Mouse (Mus musculus) adrenal gland (tissue): Measurements from ENCODE around the gene Ctrc.

ENCODE experiments used
- intact Hi-C: fragments of 180-260 bp; cut with DNase I; formaldehyde crosslinking; loops from one replicate; pipeline ENCODE4 v1.15.1; 2025

Ctrc gene

GRCm38 (mm10) chr4:141867498-141867897 lies 21.3 kb upstream of the Ctrc start:
- intact Hi-C loops: no loop called here

- intact Hi-C loops: no loop called here
These were observed 20.9 kb upstream of the Ctrc start for GRCm38 (mm10) chr4:141866933-141867490.

GRCm38 (mm10) chr4:141865600-141865999 lies 19.4 kb upstream of the Ctrc start:
- intact Hi-C loops: no loop called here

- intact Hi-C loops: no loop called here
These were observed 18.8 kb upstream of the Ctrc start for GRCm38 (mm10) chr4:141865006-141865405.

- intact Hi-C loops: no loop called here
These were observed 18.3 kb upstream of the Ctrc start for GRCm38 (mm10) chr4:141864506-141864905.

GRCm38 (mm10) chr4:141863726-141864280 lies 17.6 kb upstream of the Ctrc start:
- intact Hi-C loops: no loop called here

GRCm38 (mm10) chr4:141862867-141863266 lies 16.7 kb upstream of the Ctrc start:
- intact Hi-C loops: no loop called here

GRCm38 (mm10) chr4:141861591-141862295 lies 15.6 kb upstream of the Ctrc start:
- intact Hi-C loops: no loop called here

- intact Hi-C loops: no loop called here
These were observed 14.2 kb upstream of the Ctrc start for GRCm38 (mm10) chr4:141860246-141860841.

GRCm38 (mm10) chr4:141859351-141859750 lies 13.2 kb upstream of the Ctrc start:
- intact Hi-C loops: loop anchor here (10.0 kb wide), 1 partner anchor 455 kb away; no protein-coding TSS in a partner anchor

GRCm38 (mm10) chr4:141858501-141858900 lies 12.3 kb upstream of the Ctrc start:
- intact Hi-C loops: loop anchor here (10.0 kb wide), 1 partner anchor 454 kb away; no protein-coding TSS in a partner anchor

GRCm38 (mm10) chr4:141857422-141857930 lies 11.3 kb upstream of the Ctrc start:
- intact Hi-C loops: loop anchor here (1.0 to 10.0 kb wide), 2 partner anchors 101 to 453 kb away; no protein-coding TSS in a partner anchor

GRCm38 (mm10) chr4:141853437-141853836 lies 7.3 kb upstream of the Ctrc start:
- intact Hi-C loops: loop anchor here (5.0 to 10.0 kb wide), 2 partner anchors 46 to 449 kb away; no protein-coding TSS in a partner anchor

GRCm38 (mm10) chr4:141834536-141835095 lies 11.5 kb downstream of the Ctrc start:
- intact Hi-C loops: no loop called here

GRCm38 (mm10) chr4:141833911-141834310 lies 12.2 kb downstream of the Ctrc start:
- intact Hi-C loops: no loop called here

- intact Hi-C loops: no loop called here
These were observed 14.8 kb downstream of the Ctrc start for GRCm38 (mm10) chr4:141831361-141831760.

GRCm38 (mm10) chr4:141830381-141830780 lies 15.8 kb downstream of the Ctrc start:
- intact Hi-C loops: no loop called here

GRCm38 (mm10) chr4:141828177-141828576 lies 18.0 kb downstream of the Ctrc start:
- intact Hi-C loops: no loop called here

- intact Hi-C loops: no loop called here
These were observed 18.8 kb downstream of the Ctrc start for GRCm38 (mm10) chr4:141827401-141827800.

- intact Hi-C loops: no loop called here
These were observed 20.1 kb downstream of the Ctrc start, which contains the start of gene Cela2a for GRCm38 (mm10) chr4:141826060-141826459. TSS of gene Cela2a (minus strand) at chr4:141826160.

- intact Hi-C loops: no loop called here
These were observed 23.2 kb downstream of the Ctrc start for GRCm38 (mm10) chr4:141822979-141823378.
